Mouse (Mus musculus) ES-Bruce4 (cell line): ENCODE results near the gene Hexdc.

ENCODE experiments used
- CTCF ChIP-seq: IDR thresholded peaks from one replicate; pipeline ENCODE4 v1.8.1; 2011; ENCODE audit warnings: low read depth, low read length
- EP300 ChIP-seq: IDR thresholded peaks from 2 replicates; pipeline ENCODE4 v1.6.1; 2011; ENCODE audit warnings: low read depth, low read length; ENCODE audit not compliant: insufficient read depth
- POLR2A ChIP-seq: IDR thresholded peaks from one replicate; pipeline ENCODE4 v1.8.1; 2011; ENCODE audit warnings: low read length; ENCODE audit not compliant: insufficient read depth

DNA sequence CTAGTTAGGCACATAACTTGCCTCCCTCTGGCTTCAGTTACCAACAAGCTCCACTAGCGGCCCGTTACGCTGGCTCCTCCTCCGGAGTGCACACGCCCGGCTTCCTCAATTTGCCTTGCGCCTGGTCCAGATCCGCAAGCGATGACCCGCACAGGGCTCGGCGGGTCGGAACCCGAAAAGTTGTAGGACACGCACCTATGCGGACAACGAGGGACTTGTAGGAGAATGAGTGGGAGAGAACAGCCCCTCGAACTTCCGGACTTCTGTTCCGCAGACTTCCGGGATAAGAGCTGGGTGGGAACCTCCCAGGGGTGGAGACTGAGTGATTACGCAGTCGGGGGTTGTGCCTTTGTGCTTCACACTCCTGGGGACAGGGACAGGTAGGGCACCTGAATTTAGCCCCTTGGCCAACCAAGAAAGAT is 24.8 kb downstream of the Hexdc start, which contains the start of gene Cybc1:
- TF ChIP-seq POLR2A (peak; percentile 35), CTCF (no peak), EP300 (no peak)
